8 mouse cellular contexts compared by ENCODE assay signal in the genomic region with DNA sequence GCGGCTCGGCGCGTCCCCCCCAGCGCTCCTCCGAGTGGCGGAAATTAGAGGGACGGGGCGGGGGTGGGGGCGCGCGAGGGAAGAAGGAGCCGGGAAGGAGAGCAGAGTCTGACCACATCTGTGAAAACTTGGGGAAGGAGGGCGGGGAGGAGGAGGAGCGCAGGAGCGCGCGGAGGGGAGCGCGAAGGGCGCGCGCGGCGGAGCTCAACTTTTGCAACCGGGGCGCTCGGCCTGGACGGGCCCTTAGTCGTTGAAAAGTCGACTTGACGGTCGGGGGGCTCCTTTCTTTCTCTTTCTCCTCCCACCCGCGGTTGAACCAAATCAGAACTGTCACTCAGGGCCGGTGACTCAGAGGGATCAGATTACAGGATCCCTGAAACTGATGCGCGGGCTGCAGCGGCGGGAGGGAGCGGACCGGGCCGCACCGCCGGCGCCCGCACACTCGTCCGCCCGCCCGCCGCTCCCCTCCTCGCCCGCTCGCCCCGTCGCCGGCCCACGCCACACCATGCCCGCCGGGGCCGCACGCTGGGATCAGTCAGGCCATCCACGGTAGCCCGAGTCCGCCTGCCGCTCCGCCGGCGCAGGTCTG. TPM values are rescaled to one million over a fixed set of nuclear protein-coding genes. Genes with fewer than 3 reads are reported as not detected.
A peak's percentile ranks its signal among the peaks of the same experiment; 100 is the strongest.
DNase-seq lines count a peak whose midpoint lies in the region; ATAC-seq lines count a peak whose summit lies in the region.

No protein-coding gene starts in this region.

- no peaks in the 10 kb centered on the region for H3K9me3 ChIP-seq in embryonic facial prominence, embryonic 15.5 days (replicated peaks)
- no peaks in the 10 kb centered on the region for H3K9me3 ChIP-seq in heart, embryonic 14.5 days (ENCODE audit: control insufficient read depth, low read length)
- H3K9me3 ChIP-seq in stomach, embryonic 16.5 days (replicated peaks; ENCODE audit: control insufficient read depth, low read length), result no peaks in the 10 kb centered on the region

- peak overlapping the region; percentile 78 for H3K4me3 ChIP-seq in embryonic facial prominence, embryonic 15.5 days (replicated peaks)
- H3K4me3 ChIP-seq in heart, embryonic 14.5 days (ENCODE audit: control insufficient read depth in 1 of 2, insufficient read depth in 1 of 2, low read depth in 1 of 2, low read length in 2 of 2), result peak overlapping the region; percentile 56 to 71
- H3K4me3 ChIP-seq in stomach, embryonic 16.5 days (replicated peaks; ENCODE audit: low read length), result peak overlapping the region; percentile 86

- peaks cover 32% of the 10 kb centered on the region for H3K4me1 ChIP-seq in embryonic facial prominence, embryonic 15.5 days
- 0 out of 4 replicates have a peak, but pooled peaks cover 0 to 4% of the 10 kb centered on the region in 2 experiments for H3K4me1 ChIP-seq in heart, embryonic 14.5 days (ENCODE audit: control insufficient read depth in 2 of 2, insufficient read depth in 2 of 2, low read length in 2 of 2)
- peaks cover 9% of the 10 kb centered on the region for H3K4me1 ChIP-seq in stomach, embryonic 16.5 days (ENCODE audit: control insufficient read depth, insufficient read depth, low read length)

- H3K36me3 ChIP-seq in embryonic facial prominence, embryonic 15.5 days, result no peaks in the 10 kb centered on the region
- H3K36me3 ChIP-seq in heart, embryonic 14.5 days (ENCODE audit: control insufficient read depth, insufficient read depth, low read length), result no peaks in the 10 kb centered on the region
- no peaks in the 10 kb centered on the region for H3K36me3 ChIP-seq in stomach, embryonic 16.5 days (ENCODE audit: control insufficient read depth, insufficient read depth, low read length)

- H3K9ac ChIP-seq in embryonic facial prominence, embryonic 15.5 days, result peak overlapping the region; percentile 91
- peak overlapping the region; percentile 79 for H3K9ac ChIP-seq in heart, embryonic 14.5 days (ENCODE audit: low read length)
- peak overlapping the region; percentile 92 for H3K9ac ChIP-seq in stomach, embryonic 16.5 days (ENCODE audit: low read length)

- H3K4me2 ChIP-seq in embryonic facial prominence, embryonic 15.5 days (replicated peaks), result peak overlapping the region; percentile 61
- peak overlapping the region; percentile 84 for H3K4me2 ChIP-seq in heart, embryonic 14.5 days (ENCODE audit: low read length)
- H3K4me2 ChIP-seq in stomach, embryonic 16.5 days (ENCODE audit: low read depth, low read length), result peak overlapping the region; percentile 73

- peak; percentile 88 for ATAC-seq in embryonic facial prominence, embryonic 15.5 days (ENCODE audit: insufficient number of reproducible peaks, low FRiP score, low TSS enrichment, low read depth)
- ATAC-seq in heart, embryonic 14.5 days (ENCODE audit: insufficient number of reproducible peaks, insufficient read depth, low FRiP score, low read depth), result peak; percentile 77
- peak; percentile 87 for ATAC-seq in stomach, embryonic 16.5 days (ENCODE audit: insufficient read depth, low FRiP score)

- peak overlapping the region; percentile 98 for H3K27ac ChIP-seq in embryonic facial prominence, embryonic 15.5 days (replicated peaks)
- peak overlapping the region; percentile 39 to 84 for H3K27ac ChIP-seq in heart, embryonic 14.5 days (replicated peaks in 1 of 2; ENCODE audit: control insufficient read depth in 1 of 2, insufficient read depth in 1 of 2, low read depth in 2 of 2, low read length in 2 of 2)
- H3K27ac ChIP-seq in stomach, embryonic 16.5 days (ENCODE audit: low read length), result peak overlapping the region; percentile 98

- 0% methylated on average over 66 of the region's 70 CpGs for WGBS in embryonic facial prominence, embryonic 15.5 days
- WGBS in heart, embryonic 14.5 days, result under 1% methylated on average over 55 of the region's 70 CpGs
- WGBS in stomach, embryonic 16.5 days, result under 1% methylated on average over 69 of the region's 70 CpGs

- H3K27me3 ChIP-seq in embryonic facial prominence, embryonic 15.5 days, result no peaks in the 10 kb centered on the region
- H3K27me3 ChIP-seq in heart, embryonic 14.5 days (ENCODE audit: control insufficient read depth, insufficient read depth, low read length), result peaks cover 33% of the 10 kb centered on the region
- H3K27me3 ChIP-seq in stomach, embryonic 16.5 days (ENCODE audit: control insufficient read depth, insufficient read depth, low read length), result no peaks in the 10 kb centered on the region

- peak; percentile 17 for DNase-seq in thymus, postnatal 4 days
- DNase-seq in thymus, postnatal 0 days (ENCODE audit: low spot score), result no peak
- DNase-seq in kidney, postnatal 4 days, result peak; percentile 76 to 85
- peak; percentile 89 for DNase-seq in mesoderm, embryonic 11.5 days (ENCODE audit: low read depth, low spot score)
- DNase-seq in frontal cortex, postnatal 25 days (ENCODE audit: low spot score in 2 of 2), result no peak

RNA-seq across cellular contexts. Expression of a gene that starts 0.6 kb away (rescaled TPM):
- polyA plus RNA-seq in thymus, postnatal 0 days (2015; fragmentation: Nextera tagmentation; extraction: Ambion mirVana), result 2.1 and 2.5 TPM in 2 replicates
- polyA plus RNA-seq in embryonic facial prominence, embryonic 15.5 days (2015; fragmentation: Nextera tagmentation; extraction: Ambion mirVana), result 23.1 and 24.7 TPM in 2 replicates
- 6.2 and 7.0 TPM in 2 replicates for polyA plus RNA-seq in heart, embryonic 14.5 days (2014; fragmentation: Nextera tagmentation; extraction: Ambion mirVana)
- 13.3 and 14.3 TPM in 2 replicates for polyA plus RNA-seq in stomach, embryonic 16.5 days (2015; fragmentation: Nextera tagmentation; extraction: Ambion mirVana)

Comparison
In these comparisons a context has a peak if more than half of its experiments do, and no peak if none do; other contexts are left out.
1. DNase-seq: peak in thymus, postnatal 4 days (single experiment), kidney, postnatal 4 days (2 of 2) and mesoderm, embryonic 11.5 days (single experiment); none in thymus, postnatal 0 days (single experiment) and frontal cortex, postnatal 25 days (0 of 2).
2. Peak in every context shown above with its lines, with median percentiles within 50 percentile points of each other: ATAC-seq, H3K27ac ChIP-seq, H3K4me2 ChIP-seq, H3K4me3 ChIP-seq and H3K9ac ChIP-seq.